4 mouse cellular contexts compared by ENCODE assay signal in genomic region chr3:95858278-95858677, GRCm38 (mm10). TPM values are rescaled to one million over a fixed set of nuclear protein-coding genes. Genes with fewer than 3 reads are reported as not detected.
DNase-seq lines count a peak whose midpoint lies in the region; ATAC-seq and TF ChIP-seq lines count a peak whose summit lies in the region.
"Not testable (repeated sequence)": the region's sequence is repeated elsewhere in the genome, so short reads cannot be mapped to it uniquely, and the experiment has no call there.
"Had no signal": no experiment of that assay in that cellular context is flagged by ENCODE, and none has a peak within 500 bp of the region (broad histone marks: within the 10 kb centered on the region; RNA-seq: fewer than 3 reads in every experiment).

No protein-coding gene starts in this region.

- in situ Hi-C loops in Patski (cut with MboI; ENCODE audit: low pct_unique_long_range_greater_than_20kb): not testable (repeated sequence)

- H3K9ac ChIP-seq in MEL (ENCODE audit: control insufficient read depth, low read depth, low read length, poor library complexity, severe bottlenecking): not testable (repeated sequence)

- TF ChIP-seq EP300 in MEL (IDR thresholded peaks at IDR 0.05; ENCODE audit: low read depth in 1 of 2, low read length in 2 of 2): not testable (repeated sequence)

- not testable (repeated sequence) for TF ChIP-seq RAD21 in MEL (IDR thresholded peaks at IDR 0.05; ENCODE audit: low read depth, low read length)

- H3K4me3 ChIP-seq in MEL (ENCODE audit: control insufficient read depth in 1 of 2, insufficient read depth in 1 of 2, low read depth in 2 of 2, low read length in 2 of 2); layer of hippocampus, adult 2 months: not testable (repeated sequence)

- not testable (repeated sequence) for TF ChIP-seq CTCF in MEL (IDR thresholded peaks at IDR 0.05 in 2 of 3, conservative IDR thresholded peaks at IDR 0.05 in 1 of 3; ENCODE audit: control insufficient read depth in 1 of 3, insufficient read depth in 1 of 3, low read depth in 2 of 3, low read length in 3 of 3, poor library complexity in 1 of 3, severe bottlenecking in 1 of 3)
- peak; percentile 25 for TF ChIP-seq CTCF in Patski (IDR thresholded peaks at IDR 0.05)
- 0 out of 2 replicates have a peak, but pooled peaks have one; percentile 4 for TF ChIP-seq CTCF in layer of hippocampus, adult 2 months (conservative IDR thresholded peaks at IDR 0.05)

- not testable (repeated sequence) for DNase-seq in MEL (ENCODE audit: low read depth, low spot score); Patski (ENCODE audit: low read depth, low spot score); layer of hippocampus, adult 2 months (ENCODE audit: low spot score in 2 of 2)

- POLR2A ChIA-PET in Patski (lab: Charles Lee): interaction anchor here (0.6 to 0.7 kb wide), 4 partner anchors 9 to 174 kb away, joined by 3 to 6 read pairs (median 4); no protein-coding TSS in a partner anchor

- CTCF ChIA-PET in Patski (lab: Charles Lee): interaction anchor here (1.3 kb wide), 1 partner anchor 183 kb away, joined by 3 read pairs; no protein-coding TSS in a partner anchor

- not testable (repeated sequence) for H3K27me3 ChIP-seq in MEL (ENCODE audit: control insufficient read depth in 1 of 2, insufficient read depth in 2 of 2, low read length in 2 of 2); Patski

- peaks cover 4 to 20% of the 10 kb centered on the region in 2 experiments; a peak in 3 of 4 replicates for H3K36me3 ChIP-seq in MEL (ENCODE audit: control insufficient read depth in 1 of 2, insufficient read depth in 2 of 2, low read length in 2 of 2)

- H3K79me2 ChIP-seq in MEL (ENCODE audit: control insufficient read depth, insufficient read depth, low read length, poor library complexity): peaks cover 20% of the 10 kb centered on the region

- not testable (repeated sequence) for H3K9me3 ChIP-seq in MEL (replicated peaks; ENCODE audit: insufficient read depth, low read length)

- H3K27ac ChIP-seq in MEL (ENCODE audit: control insufficient read depth, low read depth, low read length); layer of hippocampus, adult 2 months: not testable (repeated sequence)

- not testable (repeated sequence) for ATAC-seq in Patski

- not testable (repeated sequence) for TF ChIP-seq POLR2A in MEL (IDR thresholded peaks at IDR 0.05; ENCODE audit: control insufficient read depth in 1 of 2, insufficient read depth in 1 of 2, low read depth in 1 of 2, low read length in 2 of 2, poor library complexity in 1 of 2)

- not testable (repeated sequence) for H3K4me1 ChIP-seq in MEL (ENCODE audit: control insufficient read depth in 1 of 2, insufficient read depth in 2 of 2, low read length in 2 of 2)

TF ChIP-seq in MEL, 35 proteins besides CTCF, POLR2A, EP300 and RAD21:
- TF ChIP-seq TBP (IDR thresholded peaks at IDR 0.05; ENCODE audit: low read depth, low read length): peak; percentile 94
TF ChIP-seq in MEL: peak in this region for 1; not testable (repeated sequence) for 34.

RNA-seq across cellular contexts. Expression of gene Prpf3, which starts 2.6 kb away (rescaled TPM):
- total RNA-seq in MEL (2012; rRNA removed): 109 and 126 TPM in 2 replicates
- polyA plus RNA-seq in MEL (2012; ENCODE audit: insufficient read depth in 1 of 2, insufficient read length in 2 of 2, low read depth in 1 of 2, low replicate concordance in 2 of 2, missing spikeins in 1 of 2) (100 to 1,000 TPM; 199 to 277 TPM), Patski (2021) (48.9 TPM)
- 10 to 100 TPM; 33.0 to 38.1 TPM for total RNA-seq in layer of hippocampus, adult 2 months (2021)

RNA-seq across cellular contexts. Expression of gene Mrps21, which starts 13.0 kb away (rescaled TPM):
- 524 and 586 TPM in 2 replicates for total RNA-seq in MEL (2012; rRNA removed)
- polyA plus RNA-seq in MEL (2012; ENCODE audit: insufficient read depth in 1 of 2, insufficient read length in 2 of 2, low read depth in 1 of 2, low replicate concordance in 2 of 2, missing spikeins in 1 of 2) (100 to 1,000 TPM in 1 of 2 experiments, not detected in 1; 469 TPM), Patski (2021) (354 TPM)
- total RNA-seq in layer of hippocampus, adult 2 months (2021): 100 to 1,000 TPM; 155 to 164 TPM

RNA-seq across cellular contexts. Expression of gene Ciart, which starts 23.8 kb away (rescaled TPM):
- total RNA-seq in MEL (2012; rRNA removed): 4.9 and 18.5 TPM in 2 replicates
- polyA plus RNA-seq in MEL (2012; ENCODE audit: insufficient read depth in 1 of 2, insufficient read length in 2 of 2, low read depth in 1 of 2, low replicate concordance in 2 of 2, missing spikeins in 1 of 2): 10 to 100 TPM in 1 of 2 experiments, not detected in 1; 23.8 TPM
- polyA plus RNA-seq in Patski (2021): 6.8 TPM
- 10 to 100 TPM; 10.3 to 11.7 TPM for total RNA-seq in layer of hippocampus, adult 2 months (2021)

RNA-seq across cellular contexts. Expression of gene BC028528, which starts 33.5 kb away (rescaled TPM):
- 7.4 and 12.2 TPM in 2 replicates for total RNA-seq in MEL (2012; rRNA removed)
- polyA plus RNA-seq in MEL (2012; ENCODE audit: insufficient read depth in 1 of 2, insufficient read length in 2 of 2, low read depth in 1 of 2, low replicate concordance in 2 of 2, missing spikeins in 1 of 2) (10 to 100 TPM in 1 of 2 experiments, not detected in 1; 13.6 TPM), Patski (2021) (0.67 TPM)
- 1 to 10 TPM; 3.4 to 4.8 TPM for total RNA-seq in layer of hippocampus, adult 2 months (2021)
- polyA plus RNA-seq: G1E had no signal

RNA-seq across cellular contexts. Expression of gene Aph1a, which starts 35.5 kb away (rescaled TPM):
- 110 and 127 TPM in 2 replicates for total RNA-seq in MEL (2012; rRNA removed)
- 100 to 1,000 TPM in 1 of 2 experiments, not detected in 1; 170 TPM for polyA plus RNA-seq in MEL (2012; ENCODE audit: insufficient read depth in 1 of 2, insufficient read length in 2 of 2, low read depth in 1 of 2, low replicate concordance in 2 of 2, missing spikeins in 1 of 2)
- 297 TPM for polyA plus RNA-seq in Patski (2021)
- total RNA-seq in layer of hippocampus, adult 2 months (2021): 10 to 100 TPM; 69.0 to 79.8 TPM
